Mouse (Mus musculus): ENCODE measurements around the gene Slc35e3. TPM values are rescaled to one million over a fixed set of nuclear protein-coding genes. Genes with fewer than 3 reads are reported as not detected.
"Not testable (repeated sequence)": the region's sequence is repeated elsewhere in the genome, so short reads cannot be mapped to it uniquely, and the experiment has no call there.

The Slc35e3 gene
- polyA plus RNA-seq, 1 experiment from 2014 or later: 19.4 TPM

DNA sequence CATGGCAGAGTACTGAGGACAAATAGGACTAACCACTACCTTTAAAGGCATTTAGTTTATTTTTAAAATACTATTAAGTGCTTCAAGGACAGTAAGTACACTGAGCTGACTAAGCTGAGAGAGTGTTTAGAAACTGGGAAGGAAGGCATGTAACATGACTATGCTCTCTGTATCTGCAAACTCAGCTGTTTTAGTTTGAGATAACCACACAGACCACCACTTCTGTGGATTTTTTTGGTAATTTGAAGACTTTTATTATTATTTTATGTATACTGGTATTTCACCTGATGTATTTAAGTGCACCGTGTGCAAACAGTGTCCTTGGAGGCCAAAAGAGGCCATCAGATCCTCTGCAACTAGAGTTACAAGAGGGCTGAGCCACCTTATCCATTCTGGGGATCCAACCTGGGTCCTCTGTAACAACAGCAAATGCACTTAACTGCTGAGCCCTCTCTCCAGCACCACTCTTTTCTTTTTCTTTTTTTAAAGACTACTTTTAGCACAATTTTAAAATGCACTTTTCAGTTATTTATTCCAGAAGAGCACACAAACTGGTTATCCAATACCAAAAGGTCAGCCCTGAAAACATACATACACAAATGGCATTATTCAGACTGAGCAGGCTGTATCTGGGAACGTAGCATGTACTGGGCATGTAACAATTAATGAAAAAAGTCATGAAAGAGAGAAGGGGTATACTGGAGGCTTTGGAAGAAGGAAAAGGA lies 38.9 kb downstream of the Slc35e3 start:
- ATAC-seq (ENCODE audit: low FRiP score, low TSS enrichment) (no peak), DNase-seq (ENCODE audit: low spot score) (no peak)
- Histone ChIP-seq H3K27ac (replicated peaks) (no peak overlapping the region), H3K36me3 (ENCODE audit: control insufficient read depth, insufficient read depth, low read length) (peaks cover 7% of the 10 kb centered on the region), H3K4me2 (replicated peaks; ENCODE audit: low read depth) (no peak overlapping the region), H3K9ac (ENCODE audit: low read length) (no peak overlapping the region), H3K9me3 (ENCODE audit: control insufficient read depth, low read length) (no peaks in the 10 kb centered on the region), H3K4me3 (ENCODE audit: low read depth, low read length) (no peak overlapping the region), H3K27me3 (ENCODE audit: control insufficient read depth, insufficient read depth, low read length) (no peaks in the 10 kb centered on the region), H3K4me1 (replicated peaks; ENCODE audit: control insufficient read depth, insufficient read depth) (no peaks in the 10 kb centered on the region)
- 83% methylated on average over 2 of the region's 2 CpGs for WGBS
- TF ChIP-seq EP300 (optimal IDR thresholded peaks at IDR 0.05) (no peak), CTCF (IDR thresholded peaks at IDR 0.05; ENCODE audit: low read depth) (no peak)

DNA sequence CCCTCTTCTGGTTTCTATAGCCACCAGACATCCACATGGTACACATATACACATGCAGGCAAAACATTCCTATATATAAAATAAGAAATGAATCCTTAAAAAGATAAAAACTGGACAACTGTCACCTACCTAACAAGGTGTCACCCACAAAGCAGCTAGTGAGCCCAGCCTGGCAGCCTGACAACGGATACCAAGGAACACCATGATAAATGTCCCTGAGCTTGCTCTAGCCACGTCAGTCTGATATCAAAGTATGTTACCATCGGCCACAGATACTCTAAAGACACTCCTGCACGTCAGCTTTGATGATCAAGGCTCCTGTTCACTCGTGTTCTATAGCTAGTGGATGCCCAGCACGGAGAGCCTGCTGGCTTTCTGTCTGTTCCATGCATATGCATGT lies 39.7 kb downstream of the Slc35e3 start:
- Histone ChIP-seq H3K4me1 (replicated peaks; ENCODE audit: control insufficient read depth, insufficient read depth) (no peaks in the 10 kb centered on the region), H3K27me3 (ENCODE audit: control insufficient read depth, insufficient read depth, low read length) (no peaks in the 10 kb centered on the region), H3K9ac (ENCODE audit: low read length) (no peak overlapping the region), H3K4me2 (replicated peaks; ENCODE audit: low read depth) (no peak overlapping the region), H3K9me3 (ENCODE audit: control insufficient read depth, low read length) (no peaks in the 10 kb centered on the region), H3K36me3 (ENCODE audit: control insufficient read depth, insufficient read depth, low read length) (peaks cover 13% of the 10 kb centered on the region), H3K4me3 (ENCODE audit: low read depth, low read length) (no peak overlapping the region), H3K27ac (replicated peaks) (no peak overlapping the region)
- WGBS: 83% methylated on average over 6 of the region's 6 CpGs
- DNase-seq (ENCODE audit: low spot score) (no peak), ATAC-seq (ENCODE audit: low FRiP score, low TSS enrichment) (no peak)
- TF ChIP-seq CTCF (IDR thresholded peaks at IDR 0.05; ENCODE audit: low read depth) (no peak), EP300 (optimal IDR thresholded peaks at IDR 0.05) (no peak)

DNA sequence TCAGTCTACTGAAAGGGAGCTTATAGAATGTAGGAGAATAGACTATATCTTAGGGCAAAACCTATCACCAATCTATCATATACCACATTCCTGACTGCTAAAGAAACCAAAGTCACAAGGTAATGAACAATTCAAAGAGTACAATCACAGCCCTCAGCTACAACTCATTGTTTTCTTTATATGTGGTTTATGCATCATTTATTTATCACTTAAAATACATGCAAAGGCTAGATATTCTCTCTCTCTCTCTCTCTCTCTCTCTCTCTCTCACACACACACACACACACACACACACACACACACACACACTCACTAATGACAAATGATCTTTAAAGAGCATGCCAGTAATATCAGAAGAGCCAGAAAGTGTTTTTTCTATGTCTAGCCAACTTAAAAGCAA lies 40.4 kb downstream of the Slc35e3 start:
- H3K9me3 ChIP-seq (ENCODE audit: control insufficient read depth, low read length): no peaks in the 10 kb centered on the region
- no peaks in the 10 kb centered on the region for H3K4me1 ChIP-seq (replicated peaks; ENCODE audit: control insufficient read depth, insufficient read depth)
- H3K4me2 ChIP-seq (replicated peaks; ENCODE audit: low read depth): no peak overlapping the region
- H3K9ac ChIP-seq (ENCODE audit: low read length): no peak overlapping the region
- no peak for TF ChIP-seq CTCF (IDR thresholded peaks at IDR 0.05; ENCODE audit: low read depth)
- TF ChIP-seq EP300 (optimal IDR thresholded peaks at IDR 0.05): no peak
- no peak overlapping the region for H3K27ac ChIP-seq (replicated peaks)
- peaks cover 13% of the 10 kb centered on the region for H3K36me3 ChIP-seq (ENCODE audit: control insufficient read depth, insufficient read depth, low read length)
- H3K4me3 ChIP-seq (ENCODE audit: low read depth, low read length): no peak overlapping the region
- no peaks in the 10 kb centered on the region for H3K27me3 ChIP-seq (ENCODE audit: control insufficient read depth, insufficient read depth, low read length)
- no peak for DNase-seq (ENCODE audit: low spot score)
- ATAC-seq (ENCODE audit: low FRiP score, low TSS enrichment): no peak

DNA sequence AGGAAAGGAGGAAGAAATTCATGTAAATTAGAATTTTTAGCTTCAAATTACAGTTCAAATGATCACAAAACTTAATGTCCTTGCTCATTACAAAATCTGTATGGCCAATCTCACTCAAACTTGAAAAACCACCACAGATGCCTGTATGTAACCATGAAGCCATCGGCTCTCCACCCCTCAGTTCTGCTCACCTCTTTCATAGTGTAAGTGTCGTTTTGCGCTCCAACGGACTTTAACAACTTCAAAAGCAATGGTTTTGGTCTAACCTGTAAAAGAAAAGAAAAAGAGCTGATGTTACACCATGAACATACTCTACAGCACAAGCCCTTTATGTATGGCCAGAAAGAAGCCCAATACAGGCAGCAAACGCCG lies 41.2 kb downstream of the Slc35e3 start:
- WGBS: 95% methylated on average over 6 of the region's 6 CpGs
- Histone ChIP-seq H3K27ac (replicated peaks) (no peak overlapping the region), H3K9me3 (ENCODE audit: control insufficient read depth, low read length) (no peaks in the 10 kb centered on the region), H3K27me3 (ENCODE audit: control insufficient read depth, insufficient read depth, low read length) (no peaks in the 10 kb centered on the region), H3K36me3 (ENCODE audit: control insufficient read depth, insufficient read depth, low read length) (peaks cover 19% of the 10 kb centered on the region), H3K9ac (ENCODE audit: low read length) (no peak overlapping the region), H3K4me2 (replicated peaks; ENCODE audit: low read depth) (no peak overlapping the region), H3K4me1 (replicated peaks; ENCODE audit: control insufficient read depth, insufficient read depth) (no peaks in the 10 kb centered on the region), H3K4me3 (ENCODE audit: low read depth, low read length) (no peak overlapping the region)
- TF ChIP-seq EP300 (optimal IDR thresholded peaks at IDR 0.05): no peak
- no peak for TF ChIP-seq CTCF (IDR thresholded peaks at IDR 0.05; ENCODE audit: low read depth)
- no peak for ATAC-seq (ENCODE audit: low FRiP score, low TSS enrichment)
- DNase-seq (ENCODE audit: low spot score): no peak

GRCm38 (mm10) chr10:117704314-117704963 lies 41.7 kb downstream of the Slc35e3 start:
- DNase-seq (ENCODE audit: low spot score); H3K27me3 ChIP-seq (ENCODE audit: control insufficient read depth, insufficient read depth, low read length); H3K9me3 ChIP-seq (ENCODE audit: control insufficient read depth, low read length); H3K27ac ChIP-seq (replicated peaks); H3K4me1 ChIP-seq (replicated peaks; ENCODE audit: control insufficient read depth, insufficient read depth); H3K9ac ChIP-seq (ENCODE audit: low read length); H3K4me2 ChIP-seq (replicated peaks; ENCODE audit: low read depth); ATAC-seq (ENCODE audit: low FRiP score, low TSS enrichment); H3K4me3 ChIP-seq (ENCODE audit: low read depth, low read length): not testable (repeated sequence)
- peaks cover 23% of the 10 kb centered on the region for H3K36me3 ChIP-seq (ENCODE audit: control insufficient read depth, insufficient read depth, low read length)
- 96% methylated on average over 6 of the region's 6 CpGs for WGBS

GRCm38 (mm10) chr10:117703506-117703905 lies 42.7 kb downstream of the Slc35e3 start:
- ATAC-seq (ENCODE audit: low FRiP score, low TSS enrichment) (no peak), DNase-seq (ENCODE audit: low spot score) (no peak)
- Histone ChIP-seq H3K4me2 (replicated peaks; ENCODE audit: low read depth) (no peak overlapping the region), H3K27me3 (ENCODE audit: control insufficient read depth, insufficient read depth, low read length) (no peaks in the 10 kb centered on the region), H3K9me3 (ENCODE audit: control insufficient read depth, low read length) (no peaks in the 10 kb centered on the region), H3K4me1 (replicated peaks; ENCODE audit: control insufficient read depth, insufficient read depth) (no peaks in the 10 kb centered on the region), H3K4me3 (ENCODE audit: low read depth, low read length) (no peak overlapping the region), H3K27ac (replicated peaks) (no peak overlapping the region), H3K9ac (ENCODE audit: low read length) (no peak overlapping the region), H3K36me3 (ENCODE audit: control insufficient read depth, insufficient read depth, low read length) (peaks cover 25% of the 10 kb centered on the region)
- 84% methylated on average over 3 of the region's 3 CpGs for WGBS
- no peak for TF ChIP-seq CTCF (IDR thresholded peaks at IDR 0.05; ENCODE audit: low read depth)
- TF ChIP-seq EP300 (optimal IDR thresholded peaks at IDR 0.05): no peak

Measured in stomach, postnatal 0 days (tissue).